Mouse (Mus musculus): Measurements from ENCODE around the gene Ifi27l2b.

GRCm38 (mm10) chr12:103503300-103503699, 46.3 kb upstream of the Ifi27l2b start:
- TF ChIP-seq POLR2A (IDR thresholded peaks at IDR 0.05; ENCODE audit: control insufficient read depth, extremely low read depth, insufficient read depth, low read length, poor library complexity) (no peak), CTCF (IDR thresholded peaks at IDR 0.05; ENCODE audit: borderline replicate concordance, control insufficient read depth, extremely low read depth, insufficient read depth, low read length, poor library complexity) (no peak)

All from thymus, adult 2 months (tissue).